Mouse (Mus musculus): ENCODE measurements at regions not wholly inside any gene's neighbourhood (a gene's known extent, or its start where the extent isn't known, plus 50 kb on each side); places are given as distances from the start of the nearest gene placed in this dataset.
A peak's percentile ranks its signal among the peaks of the same experiment; 100 is the strongest.

GRCm38 (mm10) chr13:89453819-89454218 lies 85.8 kb upstream of the Hapln1 start:
- ATAC-seq (replicated peaks in 1 of 2; ENCODE audit: insufficient read depth in 1 of 2, low FRiP score in 2 of 2, low TSS enrichment in 1 of 2, low read depth in 1 of 2, poor library complexity in 2 of 2, severe bottlenecking in 2 of 2), result peak; percentile 27 to 32; a peak in 2 of 4 replicates

GRCm38 (mm10) chr13:89454249-89455018 lies 85.2 kb upstream of the Hapln1 start:
- peak; percentile 56 to 81; a peak in 3 of 4 replicates for ATAC-seq (replicated peaks in 1 of 2; ENCODE audit: insufficient read depth in 1 of 2, low FRiP score in 2 of 2, low TSS enrichment in 1 of 2, low read depth in 1 of 2, poor library complexity in 2 of 2, severe bottlenecking in 2 of 2)

- no peak for ATAC-seq (replicated peaks in 1 of 2; ENCODE audit: insufficient read depth in 1 of 2, low FRiP score in 2 of 2, low TSS enrichment in 1 of 2, low read depth in 1 of 2, poor library complexity in 2 of 2, severe bottlenecking in 2 of 2)
These were observed 75.8 kb upstream of the Hapln1 start for GRCm38 (mm10) chr13:89463746-89464145.

Data from hematopoietic stem cell, adult 5-6 weeks (primary cell).